Mouse (Mus musculus) neural tube, embryonic 12.5 days (tissue): ENCODE data around the gene Serpine2. TPM values are rescaled to one million over a fixed set of nuclear protein-coding genes. Genes with fewer than 3 reads are reported as not detected.

Source experiments
- ATAC-seq: fragments of 200-750 bp; cut with Nextera tagmentation; 2 replicates; pipeline ENCODE4 v1.8.0; 2017; ENCODE audit warnings: low read depth, mild to moderate bottlenecking, moderate TSS enrichment, moderate library complexity; ENCODE audit not compliant: low FRiP score
- H3K27ac ChIP-seq: fragments of 300-500 bp; sonication (generic); 2 replicates; pipeline ENCODE4 v1.5.1; 2016
- H3K27me3 ChIP-seq: fragments of 300-500 bp; sonication (generic); replicated peaks from 2 replicates; pipeline ENCODE4 v1.6.1; 2016; ENCODE audit warnings: mild to moderate bottlenecking
- H3K36me3 ChIP-seq: fragments of 300-500 bp; sonication (generic); 2 replicates; pipeline ENCODE4 v1.6.1; 2016; ENCODE audit warnings: mild to moderate bottlenecking
- H3K4me1 ChIP-seq: fragments of 300-500 bp; sonication (generic); 2 replicates; pipeline ENCODE4 v1.6.1; 2016
- H3K4me2 ChIP-seq: fragments of 300-500 bp; sonication (generic); replicated peaks from 2 replicates; pipeline ENCODE4 v1.6.1; 2016; ENCODE audit warnings: mild to moderate bottlenecking
- H3K4me3 ChIP-seq: fragments of 300-500 bp; sonication (generic); 2 replicates; pipeline ENCODE4 v1.5.1; 2016
- H3K9ac ChIP-seq: fragments of 300-500 bp; sonication (generic); 2 replicates; pipeline ENCODE4 v1.6.1; 2016; ENCODE audit warnings: mild to moderate bottlenecking
- H3K9me3 ChIP-seq: fragments of 300-500 bp; sonication (generic); 2 replicates; pipeline ENCODE4 v1.6.1; 2016; ENCODE audit warnings: mild to moderate bottlenecking
- WGBS: fragments of 180-500 bp; shearing (Covaris S2); methylation state at CpG from one replicate; pipeline ENCODE4 v1.1.7; 2016; 5-methylcytosine and 5-hydroxymethylcytosine counted together
- polyA plus RNA-seq: library from polyadenylated mRNA; unstranded; fragments of >200 nt; fragmentation: Nextera tagmentation; extraction: Ambion mirVana; gene quantifications from 2 replicates; pipeline ENCODE4 v1.2.1, GENCODE M21; 2016

Serpine2 gene
- 173 and 189 TPM in 2 replicates for polyA plus RNA-seq

- Histone ChIP-seq H3K4me3 (no peak within 1 kb of the TSS), H3K27ac (peak within 1 kb of the TSS; percentile 13), H3K27me3 (no peaks in the 10 kb centered on the region), H3K36me3 (no peaks in the 10 kb centered on the region), H3K9me3 (no peaks in the 10 kb centered on the region), H3K4me1 (peaks cover 33% of the 10 kb centered on the region), H3K9ac (no peak within 1 kb of the TSS), H3K4me2 (0 out of 2 replicates have a peak within 1 kb of the TSS, but pooled peaks have one; percentile 28)
- 34% methylated on average over 6 of the region's 6 CpGs for WGBS
- peak; percentile 21; the same call in 1 of the 2 replicates for ATAC-seq
These were observed at the start of gene Serpine2 for GRCm38 (mm10) chr1:79861130-79861942. Gene Serpine2 (minus strand): TSS chr1:79861180.

- Histone ChIP-seq H3K9ac (no peak overlapping the region), H3K27me3 (no peaks in the 10 kb centered on the region), H3K27ac (no peak overlapping the region), H3K4me2 (no peak overlapping the region), H3K9me3 (no peaks in the 10 kb centered on the region), H3K4me3 (no peak overlapping the region), H3K4me1 (no peaks in the 10 kb centered on the region), H3K36me3 (no peaks in the 10 kb centered on the region)
- 88% methylated on average over 4 of the region's 4 CpGs for WGBS
- ATAC-seq: no peak
These were observed 46.8 kb upstream of the Serpine2 start for GRCm38 (mm10) chr1:79907811-79908210.

GRCm38 (mm10) chr1:79905241-79905640 lies 44.3 kb upstream of the Serpine2 start:
- H3K36me3 ChIP-seq: no peaks in the 10 kb centered on the region
- no peaks in the 10 kb centered on the region for H3K4me1 ChIP-seq
- H3K4me3 ChIP-seq: no peak overlapping the region
- H3K4me2 ChIP-seq: no peak overlapping the region
- 71% methylated on average over 3 of the region's 3 CpGs for WGBS
- no peaks in the 10 kb centered on the region for H3K9me3 ChIP-seq
- no peaks in the 10 kb centered on the region for H3K27me3 ChIP-seq
- ATAC-seq: no peak
- no peak overlapping the region for H3K9ac ChIP-seq
- no peak overlapping the region for H3K27ac ChIP-seq

GRCm38 (mm10) chr1:79902901-79903300 lies 41.9 kb upstream of the Serpine2 start:
- no peak overlapping the region for H3K9ac ChIP-seq
- no peak overlapping the region for H3K4me3 ChIP-seq
- H3K9me3 ChIP-seq: no peaks in the 10 kb centered on the region
- H3K36me3 ChIP-seq: no peaks in the 10 kb centered on the region
- no peaks in the 10 kb centered on the region for H3K27me3 ChIP-seq
- ATAC-seq: no peak
- H3K4me2 ChIP-seq: no peak overlapping the region
- no peaks in the 10 kb centered on the region for H3K4me1 ChIP-seq
- WGBS: 75% methylated on average over 2 of the region's 2 CpGs
- no peak overlapping the region for H3K27ac ChIP-seq

- H3K27me3 ChIP-seq: no peaks in the 10 kb centered on the region
- H3K4me3 ChIP-seq: no peak overlapping the region
- WGBS: 80% methylated on average over 3 of the region's 3 CpGs
- no peaks in the 10 kb centered on the region for H3K9me3 ChIP-seq
- H3K36me3 ChIP-seq: no peaks in the 10 kb centered on the region
- H3K27ac ChIP-seq: no peak overlapping the region
- ATAC-seq: no peak
- no peaks in the 10 kb centered on the region for H3K4me1 ChIP-seq
- H3K4me2 ChIP-seq: no peak overlapping the region
- no peak overlapping the region for H3K9ac ChIP-seq
These were observed 21.7 kb upstream of the Serpine2 start for GRCm38 (mm10) chr1:79882648-79883047.

- Histone ChIP-seq H3K4me3 (no peak overlapping the region), H3K4me2 (no peak overlapping the region), H3K9me3 (no peaks in the 10 kb centered on the region), H3K4me1 (0 out of 2 replicates have a peak, but pooled peaks cover 6% of the 10 kb centered on the region), H3K36me3 (no peaks in the 10 kb centered on the region), H3K27ac (no peak overlapping the region), H3K27me3 (no peaks in the 10 kb centered on the region), H3K9ac (no peak overlapping the region)
- WGBS: 43% methylated on average over 3 of the region's 3 CpGs
- ATAC-seq: no peak
These were observed 13.8 kb upstream of the Serpine2 start for GRCm38 (mm10) chr1:79874741-79875140.

- H3K9me3 ChIP-seq: no peaks in the 10 kb centered on the region
- WGBS: 30% methylated on average over 12 of the region's 12 CpGs
- ATAC-seq: peak; percentile 11; the same call in 1 of the 2 replicates
- H3K36me3 ChIP-seq: no peaks in the 10 kb centered on the region
- H3K4me3 ChIP-seq: no peak overlapping the region
- peaks cover 33% of the 10 kb centered on the region for H3K4me1 ChIP-seq
- H3K27ac ChIP-seq: peak overlapping the region; percentile 13; the same call in 1 of the 2 replicates
- 0 out of 2 replicates have a peak overlapping the region, but pooled peaks have one; percentile 28 for H3K4me2 ChIP-seq
- H3K27me3 ChIP-seq: no peaks in the 10 kb centered on the region
- no peak overlapping the region for H3K9ac ChIP-seq
These were observed 455 bp downstream of the Serpine2 start for GRCm38 (mm10) chr1:79860411-79861039.

GRCm38 (mm10) chr1:79859975-79860374 lies 1.0 kb downstream of the Serpine2 start:
- peaks cover 33% of the 10 kb centered on the region for H3K4me1 ChIP-seq
- no peak overlapping the region for H3K4me3 ChIP-seq
- WGBS: 92% methylated on average over 5 of the region's 5 CpGs
- no peak overlapping the region for H3K27ac ChIP-seq
- no peaks in the 10 kb centered on the region for H3K27me3 ChIP-seq
- H3K4me2 ChIP-seq: 0 out of 2 replicates have a peak overlapping the region, but pooled peaks have one; percentile 28
- H3K9me3 ChIP-seq: no peaks in the 10 kb centered on the region
- no peak overlapping the region for H3K9ac ChIP-seq
- no peak for ATAC-seq
- H3K36me3 ChIP-seq: no peaks in the 10 kb centered on the region

- Histone ChIP-seq H3K9ac (peak overlapping the region; percentile 78), H3K9me3 (no peaks in the 10 kb centered on the region), H3K4me1 (peaks cover 33% of the 10 kb centered on the region), H3K27me3 (no peaks in the 10 kb centered on the region), H3K27ac (no peak overlapping the region), H3K4me2 (peak overlapping the region; percentile 94), H3K36me3 (no peaks in the 10 kb centered on the region), H3K4me3 (peak overlapping the region; percentile 63)
- ATAC-seq: peak; percentile 1; the same call in 1 of the 2 replicates
- WGBS: 21% methylated on average over 4 of the region's 4 CpGs
These were observed 2.0 kb downstream of the Serpine2 start for GRCm38 (mm10) chr1:79859026-79859425.

- under 1% methylated on average over 76 of the region's 76 CpGs for WGBS
- H3K36me3 ChIP-seq: no peaks in the 10 kb centered on the region
- H3K27me3 ChIP-seq: no peaks in the 10 kb centered on the region
- H3K27ac ChIP-seq: no peak overlapping the region
- H3K4me1 ChIP-seq: peaks cover 33% of the 10 kb centered on the region
- peak overlapping the region; percentile 63 for H3K4me3 ChIP-seq
- peak overlapping the region; percentile 94 for H3K4me2 ChIP-seq
- no peaks in the 10 kb centered on the region for H3K9me3 ChIP-seq
- ATAC-seq: peak; percentile 71
- peak overlapping the region; percentile 78 for H3K9ac ChIP-seq
These were observed 2.5 kb downstream of the Serpine2 start for GRCm38 (mm10) chr1:79858389-79858994.

- peak; percentile 32 for ATAC-seq
- Histone ChIP-seq H3K9me3 (no peaks in the 10 kb centered on the region), H3K36me3 (no peaks in the 10 kb centered on the region), H3K27ac (no peak overlapping the region), H3K4me1 (peaks cover 33% of the 10 kb centered on the region), H3K27me3 (no peaks in the 10 kb centered on the region), H3K4me3 (peak overlapping the region; percentile 63), H3K9ac (peak overlapping the region; percentile 78), H3K4me2 (peak overlapping the region; percentile 94)
- 3% methylated on average over 32 of the region's 32 CpGs for WGBS
These were observed 3.1 kb downstream of the Serpine2 start for GRCm38 (mm10) chr1:79857681-79858388.
